ENCODE assay signal across 9 mouse cellular contexts in the genomic region with DNA sequence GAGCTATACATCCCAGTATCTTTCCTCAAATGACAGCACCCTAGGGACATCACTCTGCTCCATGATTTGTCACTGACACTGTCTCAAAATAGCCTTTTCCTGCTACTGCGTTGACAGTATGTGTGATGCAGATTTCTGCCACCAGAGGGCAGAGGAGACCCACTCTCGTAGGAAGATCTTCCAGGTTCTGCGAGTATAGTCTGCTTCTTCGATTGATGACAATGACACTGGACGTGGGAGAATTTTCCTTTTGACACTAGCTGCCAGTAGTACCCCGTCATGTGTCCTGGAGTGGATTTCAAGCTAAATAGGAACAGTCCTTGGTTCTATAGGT. TPM values are rescaled to one million over a fixed set of nuclear protein-coding genes. Genes with fewer than 3 reads are reported as not detected.
DNase-seq lines count a peak whose midpoint lies in the region; ATAC-seq lines count a peak whose summit lies in the region.
"Had no signal": no experiment of that assay in that cellular context is flagged by ENCODE, and none has a peak within 500 bp of the region (broad histone marks: within the 10 kb centered on the region; RNA-seq: fewer than 3 reads in every experiment).

No protein-coding gene starts in this region.

- no peaks in the 10 kb centered on the region for H3K27me3 ChIP-seq in heart, embryonic 11.5 days (ENCODE audit: control insufficient read depth, insufficient read depth, low read length)
- H3K27me3 ChIP-seq in forebrain, embryonic 13.5 days = no peaks in the 10 kb centered on the region
- no peaks in the 10 kb centered on the region for H3K27me3 ChIP-seq in hindbrain, embryonic 14.5 days (ENCODE audit: control insufficient read depth, insufficient read depth, low read length)

- H3K4me2 ChIP-seq in heart, embryonic 11.5 days = no peak overlapping the region
- H3K4me2 ChIP-seq in forebrain, embryonic 13.5 days = no peak overlapping the region
- H3K4me2 ChIP-seq in hindbrain, embryonic 14.5 days (replicated peaks) = 0 out of 2 replicates have a peak overlapping the region, but pooled peaks have one; percentile 6

- H3K9me3 ChIP-seq in heart, embryonic 11.5 days (replicated peaks; ENCODE audit: control insufficient read depth, low read length) = 0 out of 2 replicates have a peak, but pooled peaks cover 4% of the 10 kb centered on the region
- H3K9me3 ChIP-seq in forebrain, embryonic 13.5 days (replicated peaks) = no peaks in the 10 kb centered on the region
- 0 out of 2 replicates have a peak, but pooled peaks cover 3% of the 10 kb centered on the region for H3K9me3 ChIP-seq in hindbrain, embryonic 14.5 days (ENCODE audit: control insufficient read depth, low read length)

- DNase-seq in heart, adult 8-10 months (ENCODE audit: low spot score) = peak; percentile 57
- DNase-seq in c-Kit-positive CD71-positive TER-119-positive erythroid progenitor cells, embryonic 14.5 days (ENCODE audit: low spot score) = peak; percentile 45
- DNase-seq in hindbrain, embryonic 14.5 days (ENCODE audit: low spot score) = peak; percentile 95
- peak; percentile 84 to 86 for DNase-seq in layer of hippocampus, postnatal 10 days (ENCODE audit: low spot score in 2 of 2)
- peak; percentile 68 for DNase-seq in lung, postnatal 36 days
- peak; percentile 90 for DNase-seq in right cerebral cortex, postnatal 14 days

- no peaks in the 10 kb centered on the region for H3K36me3 ChIP-seq in heart, embryonic 11.5 days (ENCODE audit: control insufficient read depth, insufficient read depth, low read length)
- H3K36me3 ChIP-seq in forebrain, embryonic 13.5 days (ENCODE audit: poor library complexity, severe bottlenecking) = no peaks in the 10 kb centered on the region
- no peaks in the 10 kb centered on the region for H3K36me3 ChIP-seq in hindbrain, embryonic 14.5 days (replicated peaks; ENCODE audit: control insufficient read depth, insufficient read depth)

- H3K27ac ChIP-seq in heart, embryonic 11.5 days (ENCODE audit: low read depth, low read length) = no peak overlapping the region
- no peak overlapping the region for H3K27ac ChIP-seq in forebrain, embryonic 13.5 days
- H3K27ac ChIP-seq in hindbrain, embryonic 14.5 days = no peak overlapping the region

- WGBS in heart, embryonic 11.5 days (ENCODE audit: insufficient replicate concordance) = 12% methylated on average over 6 of the region's 6 CpGs
- WGBS in forebrain, embryonic 13.5 days = 9% methylated on average over 6 of the region's 6 CpGs
- WGBS in hindbrain, embryonic 14.5 days = 9% methylated on average over 6 of the region's 6 CpGs

- H3K9ac ChIP-seq in heart, embryonic 11.5 days (ENCODE audit: low read depth, low read length) = no peak overlapping the region
- H3K9ac ChIP-seq in forebrain, embryonic 13.5 days = no peak overlapping the region
- no peak overlapping the region for H3K9ac ChIP-seq in hindbrain, embryonic 14.5 days

- no peak overlapping the region for H3K4me3 ChIP-seq in heart, embryonic 11.5 days (ENCODE audit: low read depth, low read length)
- H3K4me3 ChIP-seq in forebrain, embryonic 13.5 days = no peak overlapping the region
- H3K4me3 ChIP-seq in hindbrain, embryonic 14.5 days (replicated peaks; ENCODE audit: low read length) = no peak overlapping the region

- no peak for ATAC-seq in heart, embryonic 11.5 days (replicated peaks; ENCODE audit: insufficient number of reproducible peaks, low FRiP score, low TSS enrichment)
- ATAC-seq in forebrain, embryonic 13.5 days = peak; percentile 69
- ATAC-seq in hindbrain, embryonic 14.5 days (ENCODE audit: low FRiP score) = 0 out of 2 replicates have a peak, but pooled peaks have one; percentile 37

- no peaks in the 10 kb centered on the region for H3K4me1 ChIP-seq in heart, embryonic 11.5 days (ENCODE audit: control insufficient read depth, insufficient read depth, low read length)
- no peaks in the 10 kb centered on the region for H3K4me1 ChIP-seq in forebrain, embryonic 13.5 days
- H3K4me1 ChIP-seq in hindbrain, embryonic 14.5 days (replicated peaks; ENCODE audit: control insufficient read depth, insufficient read depth, low read length) = no peaks in the 10 kb centered on the region

RNA-seq across cellular contexts. Expression of gene Rabl2, which starts 31.9 kb away (rescaled TPM):
- total RNA-seq in heart, adult 8-10 months (2022) = 1 to 10 TPM; 4.4 to 6.6 (median 5.4) TPM
- 25.8 and 27.5 TPM in 2 replicates for polyA plus RNA-seq in heart, embryonic 11.5 days (2014; fragmentation: Nextera tagmentation; extraction: Ambion mirVana)
- 55.1 and 56.4 TPM in 2 replicates for polyA plus RNA-seq in forebrain, embryonic 13.5 days (2015; fragmentation: Nextera tagmentation; extraction: Ambion mirVana)
- polyA plus RNA-seq in hindbrain, embryonic 14.5 days (2014; fragmentation: Nextera tagmentation; extraction: Ambion mirVana) = 79.0 and 85.9 TPM in 2 replicates
- 10 to 100 TPM; 31.4 to 36.3 TPM for total RNA-seq in layer of hippocampus, postnatal 10 days (2021)

RNA-seq across cellular contexts. Expression of gene Acr, which starts 55.5 kb away (rescaled TPM):
- under 1 TPM in 3 of 4 experiments, not detected in 1; 0.19 to 0.41 (median 0.28) TPM for total RNA-seq in heart, adult 8-10 months (2022)
- polyA plus RNA-seq in heart, embryonic 11.5 days (2014; fragmentation: Nextera tagmentation; extraction: Ambion mirVana) = 0.20 TPM in 2 replicates
- 1.2 and 1.8 TPM in 2 replicates for polyA plus RNA-seq in forebrain, embryonic 13.5 days (2015; fragmentation: Nextera tagmentation; extraction: Ambion mirVana)
- 1.0 and 1.8 TPM in 2 replicates for polyA plus RNA-seq in hindbrain, embryonic 14.5 days (2014; fragmentation: Nextera tagmentation; extraction: Ambion mirVana)
- total RNA-seq in layer of hippocampus, postnatal 10 days (2021) = 1 to 10 TPM; 1.8 to 3.1 TPM
- total RNA-seq: neutrophil, adult 5-6 weeks had no signal

Comparison
In these comparisons a context has a peak if more than half of its experiments do, and no peak if none do; other contexts are left out.
1. DNase-seq: peak in every context shown above with its lines; median percentile 95 in hindbrain, embryonic 14.5 days; 90 in right cerebral cortex, postnatal 14 days; 85 in layer of hippocampus, postnatal 10 days; 68 in lung, postnatal 36 days; 57 in heart, adult 8-10 months; 45 in c-Kit-positive CD71-positive TER-119-positive erythroid progenitor cells, embryonic 14.5 days.